Mouse (Mus musculus): Measurements from ENCODE around the gene Tysnd1.

DNA sequence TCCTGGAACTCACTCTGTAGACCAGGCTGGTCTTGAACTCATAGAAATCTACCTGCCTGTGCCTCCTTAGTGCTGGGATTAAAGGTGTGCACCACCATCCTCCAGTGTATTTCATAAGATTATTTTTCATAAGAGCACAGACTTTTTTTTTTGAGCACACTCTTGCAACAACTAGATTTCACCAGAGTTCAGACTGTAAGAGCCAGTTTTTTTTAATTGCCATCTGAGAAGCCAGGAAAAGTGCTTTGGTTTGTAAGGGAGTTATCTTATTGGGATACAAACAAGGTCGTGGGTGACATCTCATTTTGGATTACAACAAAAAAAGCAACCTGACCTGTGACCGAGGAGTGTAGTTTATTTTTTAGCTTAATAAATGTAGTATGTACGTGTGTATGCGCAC is 41.2 kb upstream of the Tysnd1 start:
- TF ChIP-seq CTCF (IDR thresholded peaks at IDR 0.05; ENCODE audit: low read depth, low read length): no peak
- no peak for TF ChIP-seq POLR2A (IDR thresholded peaks at IDR 0.05; ENCODE audit: borderline replicate concordance, low read depth, low read length)

Data from bone marrow macrophage, adult 2 months (primary cell).